In genomic region chr13:64903132-64903531, GRCm38 (mm10) we compare ENCODE assay signal across 23 mouse cellular contexts. TPM values are rescaled to one million over a fixed set of nuclear protein-coding genes. Genes with fewer than 3 reads are reported as not detected.
A peak's percentile ranks its signal among the peaks of the same experiment; 100 is the strongest.
DNase-seq lines count a peak whose midpoint lies in the region; ATAC-seq and TF ChIP-seq lines count a peak whose summit lies in the region.
"Had no signal": no experiment of that assay in that cellular context is flagged by ENCODE, and none has a peak within 500 bp of the region (broad histone marks: within the 10 kb centered on the region; RNA-seq: fewer than 3 reads in every experiment).

No protein-coding gene starts in this region.

- no peak overlapping the region for H3K4me3 ChIP-seq in hindbrain, embryonic 15.5 days
- H3K4me3 ChIP-seq in hindbrain, embryonic 12.5 days = no peak overlapping the region
- H3K4me3 ChIP-seq in midbrain, postnatal 0 days (ENCODE audit: low read depth, low read length) = no peak overlapping the region
- H3K4me3 ChIP-seq in midbrain, embryonic 16.5 days (ENCODE audit: low read depth, low read length) = no peak overlapping the region
- H3K4me3 ChIP-seq in forebrain, embryonic 15.5 days = no peak overlapping the region
- H3K4me3 ChIP-seq: embryonic facial prominence, embryonic 12.5 days; heart, adult 2 months had no signal

- no peaks in the 10 kb centered on the region for H3K36me3 ChIP-seq in hindbrain, embryonic 15.5 days
- H3K36me3 ChIP-seq in hindbrain, embryonic 12.5 days = no peaks in the 10 kb centered on the region
- H3K36me3 ChIP-seq in midbrain, postnatal 0 days (ENCODE audit: insufficient read depth, low read length) = no peaks in the 10 kb centered on the region
- no peaks in the 10 kb centered on the region for H3K36me3 ChIP-seq in midbrain, embryonic 16.5 days (ENCODE audit: control insufficient read depth, insufficient read depth, low read length)
- no peaks in the 10 kb centered on the region for H3K36me3 ChIP-seq in forebrain, embryonic 15.5 days
- H3K36me3 ChIP-seq: embryonic facial prominence, embryonic 12.5 days; heart, embryonic 12.5 days; hindbrain, embryonic 10.5 days had no signal

- H3K27ac ChIP-seq in hindbrain, embryonic 15.5 days (replicated peaks) = no peak overlapping the region
- no peak overlapping the region for H3K27ac ChIP-seq in hindbrain, embryonic 12.5 days
- H3K27ac ChIP-seq in midbrain, postnatal 0 days (ENCODE audit: low read depth, low read length) = no peak overlapping the region
- H3K27ac ChIP-seq in midbrain, embryonic 16.5 days (ENCODE audit: low read length) = no peak overlapping the region
- H3K27ac ChIP-seq in forebrain, embryonic 15.5 days (replicated peaks) = no peak overlapping the region
- H3K27ac ChIP-seq: embryonic facial prominence, embryonic 12.5 days; heart, adult 2 months; hindbrain, embryonic 10.5 days had no signal

- no peaks in the 10 kb centered on the region; the same call in 1 of the 2 replicates for H3K4me1 ChIP-seq in hindbrain, embryonic 15.5 days (replicated peaks)
- H3K4me1 ChIP-seq in hindbrain, embryonic 12.5 days = no peaks in the 10 kb centered on the region
- H3K4me1 ChIP-seq in midbrain, postnatal 0 days (ENCODE audit: insufficient read depth, low read length) = no peaks in the 10 kb centered on the region
- no peaks in the 10 kb centered on the region for H3K4me1 ChIP-seq in midbrain, embryonic 16.5 days (ENCODE audit: control insufficient read depth, insufficient read depth, low read length)
- peaks cover 9% of the 10 kb centered on the region; the same call in 1 of the 2 replicates for H3K4me1 ChIP-seq in forebrain, embryonic 15.5 days
- H3K4me1 ChIP-seq: embryonic facial prominence, embryonic 12.5 days; heart, embryonic 12.5 days had no signal

- H3K9ac ChIP-seq in hindbrain, embryonic 15.5 days = 0 out of 2 replicates have a peak overlapping the region, but pooled peaks have one; percentile 10
- H3K9ac ChIP-seq in hindbrain, embryonic 12.5 days = no peak overlapping the region
- peak overlapping the region; percentile 8; the same call in 1 of the 2 replicates for H3K9ac ChIP-seq in midbrain, postnatal 0 days (replicated peaks; ENCODE audit: low read length, poor library complexity, severe bottlenecking)
- H3K9ac ChIP-seq in midbrain, embryonic 16.5 days (ENCODE audit: low read depth, low read length) = no peak overlapping the region
- no peak overlapping the region for H3K9ac ChIP-seq in forebrain, embryonic 15.5 days (replicated peaks)
- H3K9ac ChIP-seq: embryonic facial prominence, embryonic 12.5 days; heart, embryonic 12.5 days had no signal

- no peak for TF ChIP-seq CTCF in midbrain, postnatal 0 days (IDR thresholded peaks at IDR 0.05)

- no peak for ATAC-seq in hindbrain, embryonic 15.5 days (ENCODE audit: low FRiP score, low read depth)
- no peak for ATAC-seq in hindbrain, embryonic 12.5 days (ENCODE audit: low FRiP score)
- ATAC-seq in midbrain, postnatal 0 days (ENCODE audit: low FRiP score) = no peak
- ATAC-seq in midbrain, embryonic 16.5 days = no peak
- 0 out of 2 replicates have a peak, but pooled peaks have one; percentile 67 for ATAC-seq in forebrain, embryonic 15.5 days (replicated peaks)

- H3K9me3 ChIP-seq in hindbrain, embryonic 15.5 days = no peaks in the 10 kb centered on the region
- no peaks in the 10 kb centered on the region for H3K9me3 ChIP-seq in hindbrain, embryonic 12.5 days (replicated peaks)
- no peaks in the 10 kb centered on the region for H3K9me3 ChIP-seq in midbrain, postnatal 0 days (ENCODE audit: low read length)
- H3K9me3 ChIP-seq in midbrain, embryonic 16.5 days (replicated peaks; ENCODE audit: control insufficient read depth, low read length, poor library complexity, severe bottlenecking) = no peaks in the 10 kb centered on the region
- H3K9me3 ChIP-seq in forebrain, embryonic 15.5 days = no peaks in the 10 kb centered on the region
- H3K9me3 ChIP-seq: embryonic facial prominence, embryonic 12.5 days; hindbrain, embryonic 10.5 days had no signal

- no peak for DNase-seq in midbrain, postnatal 0 days (ENCODE audit: low spot score)
- no peak for DNase-seq in kidney, postnatal 25 days
- DNase-seq in MN1 (ENCODE audit: low spot score) = no peak
- DNase-seq: cerebellum, adult 2 months; gastrocnemius, postnatal 10 days; heart, adult 2 months; kidney, adult 11 months had no signal

- H3K4me2 ChIP-seq in hindbrain, embryonic 15.5 days = no peak overlapping the region
- H3K4me2 ChIP-seq in hindbrain, embryonic 12.5 days (replicated peaks) = no peak overlapping the region
- no peak overlapping the region for H3K4me2 ChIP-seq in midbrain, postnatal 0 days (ENCODE audit: low read depth, low read length, poor library complexity, severe bottlenecking)
- H3K4me2 ChIP-seq in midbrain, embryonic 16.5 days (ENCODE audit: low read length) = no peak overlapping the region
- H3K4me2 ChIP-seq in forebrain, embryonic 15.5 days (replicated peaks) = no peak overlapping the region; the same call in 1 of the 2 replicates

- 38% methylated on average over 1 of the region's 1 CpGs for WGBS in hindbrain, embryonic 15.5 days
- WGBS in hindbrain, embryonic 12.5 days = 57% methylated on average over 1 of the region's 1 CpGs
- WGBS in midbrain, postnatal 0 days = 32% methylated on average over 1 of the region's 1 CpGs
- 53% methylated on average over 1 of the region's 1 CpGs for WGBS in midbrain, embryonic 16.5 days
- 10% methylated on average over 1 of the region's 1 CpGs for WGBS in forebrain, embryonic 15.5 days

- H3K27me3 ChIP-seq in hindbrain, embryonic 15.5 days = no peaks in the 10 kb centered on the region
- no peaks in the 10 kb centered on the region for H3K27me3 ChIP-seq in hindbrain, embryonic 12.5 days
- H3K27me3 ChIP-seq in midbrain, postnatal 0 days (ENCODE audit: insufficient read depth, low read length) = no peaks in the 10 kb centered on the region
- no peaks in the 10 kb centered on the region for H3K27me3 ChIP-seq in midbrain, embryonic 16.5 days (ENCODE audit: control insufficient read depth, insufficient read depth, low read depth, low read length)
- H3K27me3 ChIP-seq in forebrain, embryonic 15.5 days = no peaks in the 10 kb centered on the region
- H3K27me3 ChIP-seq: CH12.LX; embryonic facial prominence, embryonic 12.5 days; heart, embryonic 12.5 days had no signal

RNA-seq across cellular contexts. Expression of gene Cntnap3, which starts 0.6 kb away (rescaled TPM):
- 0.84 and 0.89 TPM in 2 replicates for polyA plus RNA-seq in hindbrain, embryonic 15.5 days (2015; fragmentation: Nextera tagmentation; extraction: Ambion mirVana)
- polyA plus RNA-seq in hindbrain, embryonic 12.5 days (2016; fragmentation: Nextera tagmentation; extraction: Ambion mirVana) = 0.21 TPM in 1 of 2 replicates, not detected in the other
- total RNA-seq in midbrain, postnatal 0 days (2014; rRNA removed) = 1.4 and 1.7 TPM in 2 replicates
- polyA plus RNA-seq in midbrain, postnatal 0 days (2015; fragmentation: Nextera tagmentation; extraction: Ambion mirVana) = 1.1 TPM in 2 replicates
- 0.73 and 0.85 TPM in 2 replicates for polyA plus RNA-seq in midbrain, embryonic 16.5 days (2015; fragmentation: Nextera tagmentation; extraction: Ambion mirVana)
- 3.0 and 3.3 TPM in 2 replicates for polyA plus RNA-seq in forebrain, embryonic 15.5 days (2015; fragmentation: Nextera tagmentation; extraction: Ambion mirVana)
- total RNA-seq: adrenal gland, adult 2 months; adrenal gland, postnatal 25 days; CH12.LX; common myeloid progenitor, adult 5-6 weeks; heart, adult 2 months; heart, postnatal 25 days had no signal
- polyA plus RNA-seq: adrenal gland, adult 2 months; heart, adult 2 months; hindbrain, embryonic 10.5 days had no signal

RNA-seq across cellular contexts. Expression of gene Spata31, which starts 14.1 kb away (rescaled TPM):
- polyA plus RNA-seq in hindbrain, embryonic 15.5 days (2015; fragmentation: Nextera tagmentation; extraction: Ambion mirVana) = not detected in 2 replicates
- not detected in 2 replicates for polyA plus RNA-seq in hindbrain, embryonic 12.5 days (2016; fragmentation: Nextera tagmentation; extraction: Ambion mirVana)
- total RNA-seq in midbrain, postnatal 0 days (2014; rRNA removed) = not detected in 2 replicates
- not detected in 2 replicates for polyA plus RNA-seq in midbrain, postnatal 0 days (2015; fragmentation: Nextera tagmentation; extraction: Ambion mirVana)
- polyA plus RNA-seq in midbrain, embryonic 16.5 days (2015; fragmentation: Nextera tagmentation; extraction: Ambion mirVana) = not detected in 2 replicates
- not detected in 2 replicates for polyA plus RNA-seq in forebrain, embryonic 15.5 days (2015; fragmentation: Nextera tagmentation; extraction: Ambion mirVana)
- total RNA-seq: adrenal gland, adult 2 months; adrenal gland, postnatal 25 days; CH12.LX; common myeloid progenitor, adult 5-6 weeks; gastrocnemius, postnatal 10 days; gastrocnemius, postnatal 4 days; heart, adult 2 months; heart, postnatal 25 days had no signal
- polyA plus RNA-seq: adrenal gland, adult 2 months; cerebellum, adult 2 months; embryonic facial prominence, embryonic 12.5 days; heart, adult 2 months; heart, embryonic 12.5 days; heart, embryonic 16.5 days; hindbrain, embryonic 10.5 days; hindbrain, embryonic 16.5 days; intestine, embryonic 14.5 days had no signal

Comparison
In these comparisons a context has a peak if more than half of its experiments do, and no peak if none do; other contexts are left out.
1. H3K9ac ChIP-seq: peak in hindbrain, embryonic 15.5 days (single experiment) and midbrain, postnatal 0 days (single experiment); none in hindbrain, embryonic 12.5 days (single experiment), midbrain, embryonic 16.5 days (single experiment) and forebrain, embryonic 15.5 days (single experiment).